Mouse (Mus musculus) ES-E14 (cell line): ENCODE data around the gene Ankrd49.

Experiments used
- CHD2 ChIP-seq: IDR thresholded peaks from 2 replicates; pipeline ENCODE4 v1.6.1; 2014; ENCODE audit warnings: mild to moderate bottlenecking, low read depth, low read length, inconsistent platforms
- MAFK ChIP-seq: IDR thresholded peaks from 2 replicates; pipeline ENCODE4 v1.6.1; 2014; ENCODE audit warnings: mild to moderate bottlenecking, low read depth, low read length, inconsistent platforms; ENCODE audit not compliant: insufficient read depth

GRCm38 (mm10) chr9:14754469-14754868 lies 30.2 kb downstream of the Ankrd49 start:
- no peak for TF ChIP-seq CHD2
- TF ChIP-seq MAFK, result no peak
